Mouse (Mus musculus): ENCODE data around the gene Prdm15.

Prdm15 gene

GRCm38 (mm10) chr16:97752316-97752941 is 99.2 kb downstream of the Prdm15 start:
- DNase-seq (ENCODE audit: low read depth, low spot score): no peak

- DNase-seq (ENCODE audit: low read depth, low spot score): no peak
Observed at GRCm38 (mm10) chr16:97751884-97752283, 99.8 kb downstream of the Prdm15 start.

GRCm38 (mm10) chr16:97748421-97748820 is 103.2 kb downstream of the Prdm15 start:
- DNase-seq (ENCODE audit: low read depth, low spot score): no peak

Data from c-Kit-negative CD71-positive TER-119-positive erythroid progenitor cells, embryonic 14.5 days (primary cell).